Mouse (Mus musculus) heart, postnatal 0 days (tissue): ENCODE measurements around the gene Fbxo10. TPM values are rescaled to one million over a fixed set of nuclear protein-coding genes. Genes with fewer than 3 reads are reported as not detected.

ENCODE experiments used
- ATAC-seq: fragments of 200-750 bp; cut with Nextera tagmentation; 2 replicates; pipeline ENCODE4 v1.8.0; 2017; ENCODE audit warnings: low read depth, moderate number of reproducible peaks, moderate library complexity; ENCODE audit not compliant: insufficient read depth
- DNase-seq: peaks from one replicate; pipeline ENCODE4 v3.0.0-alpha.2; 2016; ENCODE audit warnings: low spot score
- H3K27ac ChIP-seq: fragments of 300-500 bp; sonication (generic); 2 replicates; pipeline ENCODE4 v1.5.1; 2014; ENCODE audit warnings: low read depth, mild to moderate bottlenecking
- H3K27me3 ChIP-seq: fragments of 300-500 bp; sonication (generic); 2 replicates; pipeline ENCODE4 v1.6.1; 2014; ENCODE audit warnings: low read length, mixed read lengths; ENCODE audit not compliant: control insufficient read depth, insufficient read depth
- H3K36me3 ChIP-seq: fragments of 300-500 bp; sonication (generic); replicated peaks from 2 replicates; pipeline ENCODE4 v1.6.1; 2014; ENCODE audit warnings: low read length, mixed read lengths; ENCODE audit not compliant: control insufficient read depth, insufficient read depth
- H3K4me1 ChIP-seq: fragments of 300-500 bp; sonication (generic); 2 replicates; pipeline ENCODE4 v1.6.1; 2014; ENCODE audit warnings: antibody characterized with exemption; ENCODE audit not compliant: control insufficient read depth, insufficient read depth
- H3K4me2 ChIP-seq: fragments of 300-500 bp; sonication (generic); 2 replicates; pipeline ENCODE4 v1.6.1; 2014; ENCODE audit warnings: low read depth, mild to moderate bottlenecking, low read length, moderate library complexity
- H3K4me3 ChIP-seq: fragments of 300-500 bp; sonication (generic); 2 replicates; pipeline ENCODE4 v1.5.1; 2014; ENCODE audit warnings: low read depth, low read length
- H3K9ac ChIP-seq: fragments of 300-500 bp; sonication (generic); replicated peaks from 2 replicates; pipeline ENCODE4 v1.6.1; 2014; ENCODE audit warnings: low read depth, low read length, mixed read lengths
- H3K9me3 ChIP-seq: fragments of 300-500 bp; sonication (generic); replicated peaks from 2 replicates; pipeline ENCODE4 v1.6.1; 2016; ENCODE audit warnings: low read length; ENCODE audit not compliant: control insufficient read depth
- CTCF ChIP-seq: IDR thresholded peaks from 2 replicates; pipeline ENCODE4 v1.5.1; 2016; ENCODE audit warnings: antibody characterized with exemption, control low read depth, low read depth
- EP300 ChIP-seq: IDR thresholded peaks from 2 replicates; pipeline ENCODE4 v1.6.1; 2016; ENCODE audit warnings: antibody characterized with exemption, low read depth
- WGBS: fragments of 180-500 bp; shearing (Covaris S2); extraction: QIAGEN DNeasy Blood & Tissue Kit; methylation state at CpG from one replicate; pipeline ENCODE4 v1.1.7; 2014; 5-methylcytosine and 5-hydroxymethylcytosine counted together
- polyA plus RNA-seq: library from polyadenylated mRNA; unstranded; fragments of >200 nt; fragmentation: Nextera tagmentation; extraction: Ambion mirVana; gene quantifications from 2 replicates; pipeline ENCODE4 v1.2.1, GENCODE M21; 2015
- total RNA-seq: library from RNA; depleted of rRNA; stranded (reverse); fragments of >200 nt; gene quantifications from 2 replicates; pipeline ENCODE4 v1.2.3, GENCODE M21; 2014; ENCODE audit warnings: low replicate concordance

Fbxo10 gene
- total and polyA plus RNA-seq, 2 experiments from 2014 or later: 11.9 to 23.0 TPM

DNA sequence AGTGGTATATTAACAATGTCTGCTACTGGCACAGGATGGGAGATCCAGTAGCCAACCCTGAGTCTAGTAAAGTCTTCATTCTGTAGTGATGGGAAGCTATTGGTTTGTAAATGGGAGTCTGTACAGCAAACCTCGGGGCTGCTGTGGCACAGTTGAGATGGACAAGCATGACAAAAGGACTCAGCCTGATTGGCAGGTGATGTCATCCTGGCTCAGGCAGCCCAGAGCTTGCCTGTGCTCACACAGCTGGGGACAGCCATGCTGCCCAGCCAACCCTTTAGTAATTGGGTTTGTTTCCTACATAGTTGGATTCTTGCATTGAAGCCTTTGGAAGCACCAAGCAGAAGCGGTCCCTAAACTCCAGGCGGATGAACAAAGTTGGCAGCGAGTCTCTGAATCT, 57.9 kb downstream of the Fbxo10 start:
- DNase-seq (no peak), ATAC-seq (no peak)
- H3K4me2 ChIP-seq: no peak overlapping the region
- H3K27me3 ChIP-seq: no peaks in the 10 kb centered on the region
- H3K4me3 ChIP-seq: no peak overlapping the region
- no peak overlapping the region for H3K9ac ChIP-seq
- peaks cover 83% of the 10 kb centered on the region for H3K36me3 ChIP-seq
- 87% methylated on average over 4 of the region's 4 CpGs for WGBS
- TF ChIP-seq CTCF (no peak), EP300 (no peak)
- H3K9me3 ChIP-seq: no peaks in the 10 kb centered on the region
- no peak overlapping the region for H3K27ac ChIP-seq
- no peaks in the 10 kb centered on the region for H3K4me1 ChIP-seq

GRCm38 (mm10) chr4:45019009-45019408, 65.4 kb downstream of the Fbxo10 start:
- H3K9me3 ChIP-seq: no peaks in the 10 kb centered on the region
- peak overlapping the region; percentile 75 for H3K4me3 ChIP-seq
- ATAC-seq (peak; percentile 38), DNase-seq (no peak)
- no peaks in the 10 kb centered on the region for H3K27me3 ChIP-seq
- no peak for TF ChIP-seq CTCF
- no peak for TF ChIP-seq EP300
- peaks cover 14% of the 10 kb centered on the region for H3K36me3 ChIP-seq
- H3K9ac ChIP-seq: peak overlapping the region; percentile 51
- peaks cover 18% of the 10 kb centered on the region for H3K4me1 ChIP-seq
- H3K27ac ChIP-seq: peak overlapping the region; percentile 52
- peak overlapping the region; percentile 81 for H3K4me2 ChIP-seq
- 2% methylated on average over 14 of the region's 14 CpGs for WGBS

- H3K9ac ChIP-seq: peak within 1 kb of the TSS; percentile 51
- H3K4me2 ChIP-seq: peak within 1 kb of the TSS; percentile 81
- ATAC-seq (peak; percentile 91), DNase-seq (peak; percentile 92)
- no peaks in the 10 kb centered on the region for H3K27me3 ChIP-seq
- WGBS: under 1% methylated on average over 29 of the region's 29 CpGs
- H3K9me3 ChIP-seq: no peaks in the 10 kb centered on the region
- H3K27ac ChIP-seq: peak within 1 kb of the TSS; percentile 52
- peak within 1 kb of the TSS; percentile 75 for H3K4me3 ChIP-seq
- TF ChIP-seq EP300 (no peak), CTCF (no peak)
- peaks cover 9% of the 10 kb centered on the region for H3K36me3 ChIP-seq
- peaks cover 22% of the 10 kb centered on the region for H3K4me1 ChIP-seq
These were observed 65.9 kb downstream of the Fbxo10 start, which contains the start of gene Polr1e for GRCm38 (mm10) chr4:45018452-45018980. Gene Polr1e, plus strand, starts transcription at chr4:45018583.

- Histone ChIP-seq H3K9ac (no peak overlapping the region), H3K27ac (no peak overlapping the region), H3K4me2 (no peak overlapping the region), H3K27me3 (no peaks in the 10 kb centered on the region), H3K4me1 (peaks cover 24% of the 10 kb centered on the region), H3K36me3 (no peaks in the 10 kb centered on the region), H3K4me3 (no peak overlapping the region), H3K9me3 (no peaks in the 10 kb centered on the region)
- no peak for TF ChIP-seq EP300
- peak; percentile 75 for TF ChIP-seq CTCF
- DNase-seq: peak; percentile 50
- ATAC-seq: no peak
- WGBS: 15% methylated on average over 3 of the region's 3 CpGs
These were observed 68.8 kb downstream of the Fbxo10 start for GRCm38 (mm10) chr4:45015615-45016014.

DNA sequence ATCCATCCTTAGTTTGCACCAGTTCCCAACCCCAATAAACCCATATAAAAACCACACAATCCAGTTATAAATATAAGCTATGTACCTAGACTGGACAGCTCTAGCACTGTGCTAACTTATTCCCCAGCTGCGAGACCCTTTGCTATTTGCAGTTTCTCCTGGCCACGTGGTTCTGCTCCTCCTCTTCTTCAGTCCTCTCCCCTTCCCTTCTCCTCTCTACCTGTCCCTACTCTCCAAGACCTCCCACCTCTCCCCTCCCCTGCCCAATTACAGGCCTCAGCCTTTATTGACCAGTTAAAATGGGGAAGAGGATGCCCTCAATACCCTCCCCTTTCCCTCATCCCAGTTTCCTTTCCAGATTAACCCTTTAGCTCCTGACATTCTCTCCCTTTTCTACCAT, 70.9 kb downstream of the Fbxo10 start:
- TF ChIP-seq EP300 (no peak), CTCF (no peak)
- H3K4me1 ChIP-seq: peaks cover 12% of the 10 kb centered on the region
- ATAC-seq (no peak), DNase-seq (no peak)
- peak overlapping the region; percentile 92 for H3K4me2 ChIP-seq
- WGBS: 3% methylated on average over 2 of the region's 2 CpGs
- no peaks in the 10 kb centered on the region for H3K36me3 ChIP-seq
- H3K27me3 ChIP-seq: no peaks in the 10 kb centered on the region
- H3K9ac ChIP-seq: peak overlapping the region; percentile 76; the same call in 1 of the 2 replicates
- H3K27ac ChIP-seq: peak overlapping the region; percentile 88
- H3K4me3 ChIP-seq: peak overlapping the region; percentile 69
- H3K9me3 ChIP-seq: no peaks in the 10 kb centered on the region

DNA sequence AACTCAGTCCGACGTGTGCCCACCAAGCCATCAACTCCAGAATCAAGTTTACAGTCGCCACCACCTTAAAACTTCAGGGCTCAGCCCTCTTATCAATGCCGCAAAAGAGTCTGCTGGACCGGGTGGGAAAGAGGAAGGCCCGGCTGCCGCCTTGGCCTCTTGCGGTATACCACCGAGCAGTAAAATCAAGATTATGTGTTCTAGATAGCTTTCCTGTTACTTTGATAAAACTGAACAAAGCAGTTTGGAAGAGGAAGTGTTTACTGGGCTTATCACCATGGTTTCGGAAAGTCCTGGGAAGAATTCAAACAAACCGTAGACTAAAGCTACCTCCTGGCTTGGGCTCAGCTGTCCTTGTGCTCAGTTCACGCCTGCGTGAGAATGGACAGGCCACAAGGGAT, 71.4 kb downstream of the Fbxo10 start:
- ATAC-seq: no peak
- Histone ChIP-seq H3K36me3 (no peaks in the 10 kb centered on the region), H3K9ac (peak overlapping the region; percentile 76), H3K4me2 (peak overlapping the region; percentile 92), H3K4me1 (peaks cover 12% of the 10 kb centered on the region), H3K27me3 (no peaks in the 10 kb centered on the region), H3K9me3 (no peaks in the 10 kb centered on the region), H3K27ac (peak overlapping the region; percentile 88), H3K4me3 (peak overlapping the region; percentile 69)
- 1% methylated on average over 13 of the region's 13 CpGs for WGBS
- peak; percentile 34 for DNase-seq
- TF ChIP-seq EP300: no peak
- TF ChIP-seq CTCF: no peak
